Mouse (Mus musculus) thymus, adult 2 months (tissue): Measurements from ENCODE around the gene Sufu. TPM values are rescaled to one million over a fixed set of nuclear protein-coding genes. Genes with fewer than 3 reads are reported as not detected.

Source experiments
- DNase-seq: peaks from one replicate; pipeline ENCODE4 v3.0.0; 2021
- H3K27ac ChIP-seq: fragments of 200-500 bp; 2 replicates; pipeline ENCODE4 v1.5.1; 2012; ENCODE audit warnings: low read length, control low read depth; ENCODE audit not compliant: control insufficient read depth, insufficient read depth
- H3K27me3 ChIP-seq: fragments of 200-500 bp; 2 replicates; pipeline ENCODE4 v1.6.1; 2012; ENCODE audit warnings: mild to moderate bottlenecking, low read length, moderate library complexity, mixed read lengths; ENCODE audit not compliant: control insufficient read depth, insufficient read depth
- H3K36me3 ChIP-seq: fragments of 200-500 bp; 2 replicates; pipeline ENCODE4 v1.6.1; 2012; ENCODE audit warnings: mild to moderate bottlenecking, low read length, moderate library complexity; ENCODE audit not compliant: control insufficient read depth, insufficient read depth
- H3K4me1 ChIP-seq: fragments of 200-500 bp; replicated peaks from 2 replicates; pipeline ENCODE4 v1.6.1; 2012; ENCODE audit warnings: low read length; ENCODE audit not compliant: control insufficient read depth, insufficient read depth
- H3K4me3 ChIP-seq: fragments of 200-500 bp; 2 replicates; pipeline ENCODE4 v1.5.1; 2012; ENCODE audit warnings: mild to moderate bottlenecking, low read length, control low read depth, moderate library complexity; ENCODE audit not compliant: control insufficient read depth, insufficient read depth
- CTCF ChIP-seq: fragments of 200-500 bp; IDR thresholded peaks from 2 replicates; pipeline ENCODE4 v1.5.1; 2012; ENCODE audit warnings: mild to moderate bottlenecking, control low read depth, low read length, moderate library complexity, borderline replicate concordance; ENCODE audit not compliant: control insufficient read depth, poor library complexity, insufficient read depth; ENCODE audit errors: extremely low read depth
- POLR2A ChIP-seq: fragments of 200-500 bp; IDR thresholded peaks from 2 replicates; pipeline ENCODE4 v1.6.1; 2012; ENCODE audit warnings: mild to moderate bottlenecking, low read length, control low read depth, moderate library complexity; ENCODE audit not compliant: control insufficient read depth, poor library complexity, insufficient read depth; ENCODE audit errors: extremely low read depth
- WGBS: fragments of 180-500 bp; shearing (Covaris S2); methylation state at CpG from one replicate; pipeline ENCODE4 v1.1.7; 2018; 5-methylcytosine and 5-hydroxymethylcytosine counted together
- polyA plus RNA-seq: library from polyadenylated mRNA; depleted of rRNA; stranded (reverse); fragments of >200 nt; gene quantifications from 2 replicates; pipeline ENCODE4 v1.2.3, GENCODE M21; 2012

Sufu gene
- polyA plus RNA-seq, 1 experiment = 31.3 TPM

GRCm38 (mm10) chr19:46471324-46472093 lies 74.8 kb downstream of the Sufu start:
- Histone ChIP-seq H3K27me3 (no peaks in the 10 kb centered on the region), H3K27ac (peak overlapping the region; percentile 92), H3K4me3 (no peak overlapping the region), H3K4me1 (peaks cover 32% of the 10 kb centered on the region), H3K36me3 (peaks cover 5% of the 10 kb centered on the region; the same call in 1 of the 2 replicates)
- TF ChIP-seq CTCF (no peak), POLR2A (no peak)
- 48% methylated on average over 10 of the region's 10 CpGs for WGBS
- peak; percentile 16 for DNase-seq

GRCm38 (mm10) chr19:46477432-46477845 lies 80.7 kb downstream of the Sufu start:
- no peak overlapping the region for H3K27ac ChIP-seq
- peaks cover 5% of the 10 kb centered on the region; the same call in 1 of the 2 replicates for H3K36me3 ChIP-seq
- peaks cover 26% of the 10 kb centered on the region for H3K4me1 ChIP-seq
- DNase-seq = no peak
- H3K27me3 ChIP-seq = no peaks in the 10 kb centered on the region
- H3K4me3 ChIP-seq = no peak overlapping the region
- TF ChIP-seq CTCF (no peak), POLR2A (no peak)
- WGBS = 87% methylated on average over 10 of the region's 10 CpGs

GRCm38 (mm10) chr19:46478242-46478641 lies 81.5 kb downstream of the Sufu start:
- H3K4me3 ChIP-seq = no peak overlapping the region
- WGBS = 94% methylated on average over 4 of the region's 4 CpGs
- peaks cover 29% of the 10 kb centered on the region for H3K4me1 ChIP-seq
- no peak for DNase-seq
- H3K27ac ChIP-seq = no peak overlapping the region
- no peaks in the 10 kb centered on the region for H3K27me3 ChIP-seq
- TF ChIP-seq CTCF (no peak), POLR2A (no peak)
- H3K36me3 ChIP-seq = peaks cover 5% of the 10 kb centered on the region; the same call in 1 of the 2 replicates

GRCm38 (mm10) chr19:46478826-46479225 lies 82.1 kb downstream of the Sufu start:
- H3K4me3 ChIP-seq = no peak overlapping the region
- H3K36me3 ChIP-seq = peaks cover 5% of the 10 kb centered on the region; the same call in 1 of the 2 replicates
- H3K4me1 ChIP-seq = peaks cover 29% of the 10 kb centered on the region
- DNase-seq = no peak
- no peak for TF ChIP-seq CTCF
- TF ChIP-seq POLR2A = no peak
- H3K27ac ChIP-seq = no peak overlapping the region
- H3K27me3 ChIP-seq = no peaks in the 10 kb centered on the region
- WGBS = 62% methylated on average over 5 of the region's 5 CpGs

GRCm38 (mm10) chr19:46479306-46480075 lies 82.8 kb downstream of the Sufu start:
- peaks cover 29% of the 10 kb centered on the region for H3K4me1 ChIP-seq
- WGBS = 55% methylated on average over 21 of the region's 21 CpGs
- no peak for TF ChIP-seq POLR2A
- TF ChIP-seq CTCF = no peak
- DNase-seq = peak; percentile 41
- no peak overlapping the region for H3K27ac ChIP-seq
- peaks cover 5% of the 10 kb centered on the region; the same call in 1 of the 2 replicates for H3K36me3 ChIP-seq
- H3K27me3 ChIP-seq = no peaks in the 10 kb centered on the region
- H3K4me3 ChIP-seq = no peak overlapping the region

- no peaks in the 10 kb centered on the region for H3K27me3 ChIP-seq
- H3K4me3 ChIP-seq = no peak overlapping the region
- 95% methylated on average over 10 of the region's 10 CpGs for WGBS
- DNase-seq = no peak
- H3K4me1 ChIP-seq = peaks cover 29% of the 10 kb centered on the region
- no peak overlapping the region for H3K27ac ChIP-seq
- H3K36me3 ChIP-seq = no peaks in the 10 kb centered on the region
- no peak for TF ChIP-seq CTCF
- TF ChIP-seq POLR2A = no peak
Observed at GRCm38 (mm10) chr19:46480624-46481345, 84.1 kb downstream of the Sufu start.
